Mouse (Mus musculus) right cerebral cortex, postnatal 14 days (tissue): ENCODE measurements at regions not wholly inside any gene's neighbourhood (a gene's known extent, or its start where the extent isn't known, plus 50 kb on each side); places are given as distances from the start of the nearest gene placed in this dataset.
"Not testable (repeated sequence)": the region's sequence is repeated elsewhere in the genome, so short reads cannot be mapped to it uniquely, and the experiment has no call there.

ENCODE experiments used
- DNase-seq: peaks from one replicate; pipeline ENCODE4 v3.0.0; 2022

GRCm38 (mm10) chr4:18620361-18620760 lies 984.9 kb upstream of the Gm12353 start:
- no peak for DNase-seq

GRCm38 (mm10) chr4:18639035-18639434 lies 966.2 kb upstream of the Gm12353 start:
- no peak for DNase-seq

- peak; percentile 23 for DNase-seq
These were observed 956.1 kb upstream of the Gm12353 start for GRCm38 (mm10) chr4:18649153-18649552.

GRCm38 (mm10) chr4:18685891-18686544 lies 919.2 kb upstream of the Gm12353 start:
- no peak for DNase-seq

- DNase-seq = no peak
These were observed 911.2 kb upstream of the Gm12353 start for GRCm38 (mm10) chr4:18694076-18694475.

- no peak for DNase-seq
These were observed 909.0 kb upstream of the Gm12353 start for GRCm38 (mm10) chr4:18696246-18696645.

- DNase-seq = no peak
These were observed 861.0 kb upstream of the Gm12353 start for GRCm38 (mm10) chr4:18744241-18744640.

- no peak for DNase-seq
These were observed 816.9 kb upstream of the Gm12353 start for GRCm38 (mm10) chr4:18788398-18788797.

- DNase-seq = no peak
These were observed 809.4 kb upstream of the Gm12353 start for GRCm38 (mm10) chr4:18795740-18796394.

- DNase-seq = no peak
These were observed 808.9 kb upstream of the Gm12353 start for GRCm38 (mm10) chr4:18796395-18796740.

GRCm38 (mm10) chr4:18803109-18803508 lies 802.1 kb upstream of the Gm12353 start:
- not testable (repeated sequence) for DNase-seq
